Mouse (Mus musculus) CH12.LX (cell line): ENCODE measurements around the gene Lpcat3. TPM values are rescaled to one million over a fixed set of nuclear protein-coding genes. Genes with fewer than 3 reads are reported as not detected.

ENCODE experiments used
- DNase-seq: peaks from one replicate; pipeline ENCODE4 v3.0.0-alpha.2; 2013; ENCODE audit errors: extremely low read depth
- H3K27ac ChIP-seq: 2 replicates; pipeline ENCODE4 v1.5.1; 2012; ENCODE audit warnings: low read depth, mild to moderate bottlenecking, control low read depth, moderate library complexity; ENCODE audit not compliant: insufficient read depth
- H3K27me3 ChIP-seq: replicated peaks from 2 replicates; pipeline ENCODE3; 2012; ENCODE audit warnings: inconsistent platforms
- H3K36me3 ChIP-seq, 2 experiments: replicated peaks in 1 of 2; 2 replicates each; pipeline versions ENCODE3 to v1.6.1; 2012; ENCODE audit warnings: inconsistent platforms in 1 of 2, low read length in 1 of 2, mild to moderate bottlenecking in 1 of 2, mixed read lengths in 1 of 2, moderate library complexity in 1 of 2; ENCODE audit not compliant: control insufficient read depth in 1 of 2, insufficient read depth in 1 of 2
- H3K4me1 ChIP-seq, 2 experiments: 2 replicates each; pipeline ENCODE4 v1.6.1; 2012; ENCODE audit warnings: inconsistent platforms in 1 of 2, moderate library complexity in 1 of 2; ENCODE audit not compliant: insufficient read depth in 2 of 2, control insufficient read depth in 1 of 2
- H3K4me2 ChIP-seq: 2 replicates; pipeline ENCODE4 v1.6.1; 2012; ENCODE audit warnings: low read depth, mild to moderate bottlenecking, control low read depth; ENCODE audit not compliant: poor library complexity, insufficient read depth, severe bottlenecking
- H3K4me3 ChIP-seq, 3 experiments: fragments of 150-350 bp in 1 of 3; sonication (generic) in 1 of 3; replicated peaks in 1 of 3; 2 replicates each; pipeline versions ENCODE3 to v1.5.1; 2011 to 2012; ENCODE audit warnings: low read depth in 2 of 3, low read length in 2 of 3, mild to moderate bottlenecking in 2 of 3, moderate library complexity in 2 of 3, control low read depth in 1 of 3, improper control_type of control experiment in 1 of 3, inconsistent platforms in 1 of 3, mixed read lengths in 1 of 3; ENCODE audit not compliant: poor library complexity in 1 of 3
- H3K79me2 ChIP-seq: replicated peaks from 2 replicates; pipeline ENCODE4 v1.6.1; 2012; ENCODE audit warnings: mild to moderate bottlenecking, moderate library complexity; ENCODE audit not compliant: control insufficient read depth, poor library complexity, insufficient read depth, severe bottlenecking; ENCODE audit errors: extremely low read depth
- H3K9ac ChIP-seq: 2 replicates; pipeline ENCODE4 v1.6.1; 2012; ENCODE audit warnings: low read depth, mild to moderate bottlenecking, control low read depth, moderate library complexity; ENCODE audit not compliant: insufficient read depth
- H3K9me3 ChIP-seq: replicated peaks from 2 replicates; pipeline ENCODE3; 2012; ENCODE audit warnings: low read length, inconsistent platforms, mixed read lengths
- CHD1 ChIP-seq: IDR thresholded peaks from 2 replicates; pipeline ENCODE4 v1.6.1; 2012; ENCODE audit warnings: low read depth, low read length, improper control_type of control experiment, inconsistent platforms
- EP300 ChIP-seq: IDR thresholded peaks from 2 replicates; pipeline ENCODE4 v1.6.1; 2011; ENCODE audit warnings: low read length, improper control_type of control experiment
- ETS1 ChIP-seq: conservative IDR thresholded peaks from 2 replicates; pipeline ENCODE4 v1.6.1; 2012; ENCODE audit warnings: low read depth, mild to moderate bottlenecking, inconsistent platforms, low read length, improper control_type of control experiment, moderate library complexity
- GABPA ChIP-seq: IDR thresholded peaks from 2 replicates; pipeline ENCODE4 v1.6.1; 2012; ENCODE audit warnings: low read depth, low read length, improper control_type of control experiment, inconsistent platforms; ENCODE audit not compliant: insufficient replicate concordance
- HCFC1 ChIP-seq: IDR thresholded peaks from 2 replicates; pipeline ENCODE4 v1.6.1; 2012; ENCODE audit warnings: low read depth, mild to moderate bottlenecking, inconsistent platforms, low read length, improper control_type of control experiment
- MAX ChIP-seq: IDR thresholded peaks from 2 replicates; pipeline ENCODE4 v1.6.1; 2011; ENCODE audit warnings: low read length, improper control_type of control experiment
- MXI1 ChIP-seq: IDR thresholded peaks from 2 replicates; pipeline ENCODE4 v1.6.1; 2011; ENCODE audit warnings: mild to moderate bottlenecking, low read depth, low read length, improper control_type of control experiment
- PAX5 ChIP-seq: IDR thresholded peaks from 2 replicates; pipeline ENCODE4 v1.6.1; 2012; ENCODE audit warnings: low read length, inconsistent platforms, mixed read lengths
- POLR2AphosphoS2 ChIP-seq: IDR thresholded peaks from 2 replicates; pipeline ENCODE4 v1.6.1; 2011; ENCODE audit warnings: low read depth, low read length, improper control_type of control experiment
- RCOR1 ChIP-seq: conservative IDR thresholded peaks from 2 replicates; pipeline ENCODE4 v1.6.1; 2012; ENCODE audit warnings: low read depth, mild to moderate bottlenecking, inconsistent platforms, low read length, improper control_type of control experiment
- SMC3 ChIP-seq: IDR thresholded peaks from 2 replicates; pipeline ENCODE4 v1.6.1; 2011; ENCODE audit warnings: low read depth, low read length, improper control_type of control experiment
- TBP ChIP-seq: conservative IDR thresholded peaks from 2 replicates; pipeline ENCODE4 v1.6.1; 2011; ENCODE audit warnings: low read depth, low read length, improper control_type of control experiment
- ZC3H11A ChIP-seq: IDR thresholded peaks from 2 replicates; pipeline ENCODE4 v1.6.1; 2012; ENCODE audit warnings: low read depth, mild to moderate bottlenecking, inconsistent platforms, low read length, improper control_type of control experiment
- ZKSCAN1 ChIP-seq: IDR thresholded peaks from 2 replicates; pipeline ENCODE4 v1.6.1; 2012; ENCODE audit warnings: low read depth, inconsistent platforms, low read length, improper control_type of control experiment, borderline replicate concordance
- ZMIZ1 ChIP-seq: IDR thresholded peaks from 2 replicates; pipeline ENCODE4 v1.6.1; 2012; ENCODE audit warnings: low read depth, mild to moderate bottlenecking, inconsistent platforms, low read length, improper control_type of control experiment
- dilution Hi-C: fragments of 300-500 bp; cut with MboI; formaldehyde crosslinking; loops from 2 replicates; pipeline ENCODE4 v1.14.3; 2020; ENCODE audit warnings: low sequenced_read_pairs; ENCODE audit not compliant: extremely low pct_unique_long_range_greater_than_20kb, extremely low pct_ligation_motif_present
- in situ Hi-C: fragments of 300-500 bp; cut with MboI; formaldehyde crosslinking; loops from 3 replicates; pipeline ENCODE4 v1.14.3; 2019; ENCODE audit warnings: low sequenced_read_pairs, low pct_ligation_motif_present, low pct_unique_long_range_greater_than_20kb, mixed read lengths
- polyA plus RNA-seq: library from polyadenylated mRNA; unstranded; fragments of >175 nt; gene quantifications from 2 replicates; pipeline ENCODE4 v1.2.1, GENCODE M21; 2012; ENCODE audit warnings: low read depth; ENCODE audit not compliant: insufficient read length
- total RNA-seq, 2 experiments: library from RNA; depleted of rRNA; stranded (reverse); fragments of 300-350 nt in 1 of 2; fragments of >200 nt in 1 of 2; gene quantifications; 2 replicates each; pipeline ENCODE4 v1.2.3; 2012 to 2014

The Lpcat3 gene
- total and polyA plus RNA-seq, 3 experiments, result 52.9 to 113 (median 77.0) TPM

- peak overlapping the region; percentile 57 for H3K27ac ChIP-seq
- DNase-seq, result no peak
- in situ Hi-C loops, result no loop called here
Observed at GRCm38 (mm10) chr6:124661995-124662394, 832 bp upstream of the Lpcat3 start.

GRCm38 (mm10) chr6:124663424-124663795 lies 583 bp downstream of the Lpcat3 start:
- no peak for TF ChIP-seq ZKSCAN1
- TF ChIP-seq MXI1, result peak; percentile 48; the same call in 1 of the 2 replicates
- TF ChIP-seq MAX, result 0 out of 2 replicates have a peak, but pooled peaks have one; percentile 24
- Histone ChIP-seq H3K9me3 (no peaks in the 10 kb centered on the region), H3K4me1 (peaks cover 7 to 43% of the 10 kb centered on the region in 2 experiments), H3K27ac (peak overlapping the region; percentile 23; the same call in 1 of the 2 replicates), H3K4me3 (peak overlapping the region; percentile 66 to 92 (median 74)), H3K79me2 (peaks cover 9% of the 10 kb centered on the region; the same call in 1 of the 2 replicates), H3K27me3 (no peaks in the 10 kb centered on the region), H3K9ac (peak overlapping the region; percentile 52), H3K36me3 (peaks cover 9 to 33% of the 10 kb centered on the region in 2 experiments), H3K4me2 (peak overlapping the region; percentile 87)
- DNase-seq, result no peak
- in situ Hi-C loops (no loop called here), dilution Hi-C loops (no loop called here)

More at GRCm38 (mm10) chr6:124661995-124662394, 832 bp upstream of the Lpcat3 start:
- Histone ChIP-seq H3K4me3 (peak overlapping the region; percentile 43 to 55 (median 52)), H3K4me2 (peak overlapping the region; percentile 26; the same call in 1 of the 2 replicates), H3K79me2 (peaks cover 9% of the 10 kb centered on the region; the same call in 1 of the 2 replicates), H3K9me3 (no peaks in the 10 kb centered on the region), H3K9ac (peak overlapping the region; percentile 48; the same call in 1 of the 2 replicates), H3K36me3 (peaks cover 8 to 21% of the 10 kb centered on the region in 2 experiments), H3K27me3 (no peaks in the 10 kb centered on the region), H3K4me1 (peaks cover 7 to 43% of the 10 kb centered on the region in 2 experiments)
- dilution Hi-C loops, result no loop called here
- TF ChIP-seq PAX5 (no peak), ETS1 (no peak), ZMIZ1 (no peak), POLR2AphosphoS2 (no peak), HCFC1 (no peak), ZC3H11A (no peak), EP300 (no peak), CHD1 (no peak), GABPA (no peak), SMC3 (no peak), TBP (no peak)

GRCm38 (mm10) chr6:124664256-124664655 lies 1.4 kb downstream of the Lpcat3 start:
- DNase-seq, result no peak
- Histone ChIP-seq H3K4me2 (peak overlapping the region; percentile 87), H3K27ac (no peak overlapping the region), H3K4me1 (peaks cover 7 to 46% of the 10 kb centered on the region in 2 experiments), H3K36me3 (peaks cover 9 to 39% of the 10 kb centered on the region in 2 experiments), H3K79me2 (peaks cover 13% of the 10 kb centered on the region; the same call in 1 of the 2 replicates), H3K9ac (peak overlapping the region; percentile 52; the same call in 1 of the 2 replicates), H3K27me3 (no peaks in the 10 kb centered on the region), H3K9me3 (no peaks in the 10 kb centered on the region), H3K4me3 (peak overlapping the region in 2 of 3 experiments; percentile 66 to 92)
- dilution Hi-C loops, result no loop called here
- in situ Hi-C loops, result no loop called here
- TF ChIP-seq MXI1, result no peak
- no peak for TF ChIP-seq RCOR1
- TF ChIP-seq POLR2AphosphoS2, result no peak
- TF ChIP-seq PAX5, result no peak
